Mouse (Mus musculus) right cerebral cortex, adult 18-20 months (tissue): ENCODE results near the gene Cela1.

Source experiments
- DNase-seq: peaks from one replicate; pipeline ENCODE4 v3.0.0; 2022; ENCODE audit warnings: mixed read lengths

Cela1 gene

GRCm38 (mm10) chr15:100687430-100687971 lies at the start of gene Cela1:
Cela1 (minus strand) TSS chr15:100687921.
- DNase-seq, result no peak

- DNase-seq, result no peak
Observed at GRCm38 (mm10) chr15:100735953-100736300, 48.2 kb upstream of the Cela1 start.

- DNase-seq, result no peak
Observed at GRCm38 (mm10) chr15:100735095-100735952, 47.6 kb upstream of the Cela1 start.

GRCm38 (mm10) chr15:100732580-100732979 lies 44.9 kb upstream of the Cela1 start:
- no peak for DNase-seq

- DNase-seq, result no peak
Observed at GRCm38 (mm10) chr15:100731081-100731480, 43.4 kb upstream of the Cela1 start.

GRCm38 (mm10) chr15:100729281-100729985 lies 41.7 kb upstream of the Cela1 start, which contains the start of gene Galnt6:
Galnt6 (minus strand) TSS chr15:100729376.
- DNase-seq, result no peak

GRCm38 (mm10) chr15:100728586-100728985 lies 40.9 kb upstream of the Cela1 start:
- DNase-seq, result no peak

GRCm38 (mm10) chr15:100727834-100728233 lies 40.1 kb upstream of the Cela1 start:
- DNase-seq, result no peak

- DNase-seq, result no peak
Observed at GRCm38 (mm10) chr15:100726721-100727120, 39.0 kb upstream of the Cela1 start.

GRCm38 (mm10) chr15:100723505-100723904 lies 35.8 kb upstream of the Cela1 start:
- no peak for DNase-seq

GRCm38 (mm10) chr15:100722564-100722963 lies 34.8 kb upstream of the Cela1 start:
- DNase-seq, result no peak

GRCm38 (mm10) chr15:100722026-100722425 lies 34.3 kb upstream of the Cela1 start:
- no peak for DNase-seq

- no peak for DNase-seq
Observed at GRCm38 (mm10) chr15:100721445-100721844, 33.7 kb upstream of the Cela1 start.

GRCm38 (mm10) chr15:100720066-100720465 lies 32.3 kb upstream of the Cela1 start:
- DNase-seq, result no peak

GRCm38 (mm10) chr15:100719217-100719616 lies 31.5 kb upstream of the Cela1 start:
- DNase-seq, result no peak

- no peak for DNase-seq
Observed at GRCm38 (mm10) chr15:100718572-100718971, 30.9 kb upstream of the Cela1 start.

- DNase-seq, result no peak
Observed at GRCm38 (mm10) chr15:100717933-100718332, 30.2 kb upstream of the Cela1 start.

- no peak for DNase-seq
Observed at GRCm38 (mm10) chr15:100715399-100715993, 27.8 kb upstream of the Cela1 start.

- no peak for DNase-seq
Observed at GRCm38 (mm10) chr15:100714470-100714869, 26.7 kb upstream of the Cela1 start.

GRCm38 (mm10) chr15:100710838-100711237 lies 23.1 kb upstream of the Cela1 start:
- DNase-seq, result no peak

- no peak for DNase-seq
Observed at GRCm38 (mm10) chr15:100708433-100709078, 20.8 kb upstream of the Cela1 start.

- DNase-seq, result no peak
Observed at GRCm38 (mm10) chr15:100706226-100706625, 18.5 kb upstream of the Cela1 start.

GRCm38 (mm10) chr15:100705376-100705775 lies 17.7 kb upstream of the Cela1 start:
- no peak for DNase-seq
